Mouse (Mus musculus) left cerebral cortex, postnatal 14 days (tissue): ENCODE measurements at regions not wholly inside any gene's neighbourhood (a gene's known extent, or its start where the extent isn't known, plus 50 kb on each side); places are given as distances from the start of the nearest gene placed in this dataset.
"Not testable (repeated sequence)": the region's sequence is repeated elsewhere in the genome, so short reads cannot be mapped to it uniquely, and the experiment has no call there.

Experiments used
- DNase-seq, 2 experiments: peaks; one replicate each; pipeline ENCODE4 v3.0.0; 2021 to 2022; ENCODE audit warnings: low spot score in 2 of 2, mixed read lengths in 1 of 2
- intact Hi-C: fragments of 180-260 bp; cut with DNase I; formaldehyde crosslinking; loops from one replicate; pipeline ENCODE4 v1.15.1; 2025

DNA sequence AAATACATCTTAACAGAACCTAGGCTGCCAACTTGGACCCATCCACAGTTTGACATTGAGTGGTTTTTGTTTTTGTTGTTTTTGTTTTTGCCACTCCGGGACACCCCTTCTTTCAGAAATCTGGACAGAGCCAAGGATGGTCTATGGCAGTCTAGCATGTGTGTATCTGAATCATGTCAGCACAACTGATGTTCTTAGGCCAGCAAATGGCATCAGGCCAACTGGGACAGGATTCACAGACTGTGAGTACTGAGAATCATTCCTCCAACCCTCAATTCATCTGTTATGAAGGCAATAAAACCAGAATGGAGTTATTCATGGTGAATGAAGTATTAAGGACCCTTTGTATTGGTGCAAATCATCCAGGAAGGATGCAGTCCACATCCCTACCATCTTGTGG lies 1372.5 kb upstream of the Rag2 start:
- intact Hi-C loops = no loop called here
- DNase-seq = peak; percentile 1 to 3

DNA sequence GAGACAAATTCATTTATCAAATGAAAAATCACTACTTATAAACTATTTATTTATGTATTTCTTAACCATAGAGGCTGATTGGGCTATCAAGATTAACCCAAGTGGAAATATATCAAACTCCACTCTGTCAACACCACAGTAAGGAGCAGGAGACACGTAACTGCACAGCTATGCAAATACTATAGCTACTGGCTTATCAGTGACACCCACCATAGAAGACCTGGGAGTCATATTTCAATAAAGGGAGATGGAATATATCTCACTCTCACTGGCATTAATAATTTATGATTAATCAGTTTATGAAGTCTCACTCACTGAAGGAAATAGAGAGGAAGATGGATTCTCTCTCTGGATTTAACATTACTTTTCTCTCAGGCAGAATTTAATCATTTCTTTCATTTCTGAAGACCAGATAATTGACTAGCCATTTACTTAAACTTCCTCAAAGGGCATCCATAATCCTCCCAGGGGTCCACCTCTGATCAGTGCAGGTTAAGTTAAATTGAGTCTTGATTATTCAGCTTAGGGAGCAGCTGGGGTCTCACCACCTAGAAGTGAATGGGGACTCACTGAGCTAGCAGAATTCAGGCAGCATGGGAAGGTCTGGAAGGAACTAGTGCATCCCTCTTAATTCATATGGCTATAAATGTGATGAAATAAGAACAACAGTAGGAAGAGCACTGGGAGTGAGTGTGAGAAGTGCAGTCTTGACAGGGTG lies 1365.2 kb upstream of the Rag2 start:
- no peak for DNase-seq
- intact Hi-C loops = no loop called here

- no peak for DNase-seq
- intact Hi-C loops = no loop called here
Measured at GRCm38 (mm10) chr2:100306516-100306915, 1318.0 kb upstream of the Rag2 start.

GRCm38 (mm10) chr2:100312750-100313275 lies 1311.7 kb upstream of the Rag2 start:
- intact Hi-C loops = no loop called here
- DNase-seq = peak in 1 of 2 experiments; percentile 0

GRCm38 (mm10) chr2:100320461-100320860 lies 1304.1 kb upstream of the Rag2 start:
- DNase-seq = no peak

DNA sequence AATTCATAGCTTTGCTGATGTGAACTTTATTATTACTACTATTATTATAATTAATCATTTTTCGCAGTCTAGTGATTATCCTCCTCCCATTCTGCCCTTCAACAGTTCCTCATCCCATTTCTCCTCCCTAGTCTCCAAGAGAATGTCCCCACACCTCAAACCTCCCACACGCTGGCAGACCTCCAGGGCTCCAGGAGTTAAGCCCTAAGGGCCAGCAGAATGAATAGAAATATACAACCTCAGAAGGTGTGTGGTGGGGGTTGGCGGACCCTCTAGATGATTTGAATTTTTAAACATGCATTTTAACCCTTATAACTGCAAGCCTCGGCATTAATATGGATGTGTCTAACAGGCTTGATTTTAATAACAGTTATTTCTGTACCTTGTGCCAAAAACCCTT lies 1283.8 kb upstream of the Rag2 start:
- no peak for DNase-seq
- intact Hi-C loops = no loop called here

More at GRCm38 (mm10) chr2:100320461-100320860, 1304.1 kb upstream of the Rag2 start:
- intact Hi-C loops = no loop called here

- DNase-seq = no peak
- intact Hi-C loops = no loop called here
Measured at GRCm38 (mm10) chr2:100344921-100345425, 1279.5 kb upstream of the Rag2 start.

GRCm38 (mm10) chr2:100365616-100366015 lies 1258.9 kb upstream of the Rag2 start:
- intact Hi-C loops, DNase-seq: not testable (repeated sequence)

DNA sequence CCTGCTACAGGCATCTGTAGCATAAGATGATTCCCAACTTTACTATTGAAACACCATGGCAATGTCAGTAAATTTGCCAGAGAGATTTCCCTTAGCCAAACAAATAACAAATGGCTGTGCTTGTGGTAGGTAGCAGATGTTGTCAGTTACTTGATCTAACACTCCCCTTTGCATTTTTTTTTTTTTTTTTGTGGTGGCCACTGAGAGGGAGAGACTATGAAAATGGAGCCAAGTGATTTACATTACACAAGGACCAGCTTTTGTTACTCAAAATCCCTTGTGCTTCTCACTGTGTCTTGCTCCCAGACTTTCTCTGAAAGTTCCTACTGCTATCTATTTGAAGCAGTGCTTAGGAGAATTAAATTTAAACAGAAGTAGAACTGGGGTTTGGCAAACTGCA lies 1224.7 kb upstream of the Rag2 start:
- intact Hi-C loops = no loop called here
- no peak for DNase-seq

DNA sequence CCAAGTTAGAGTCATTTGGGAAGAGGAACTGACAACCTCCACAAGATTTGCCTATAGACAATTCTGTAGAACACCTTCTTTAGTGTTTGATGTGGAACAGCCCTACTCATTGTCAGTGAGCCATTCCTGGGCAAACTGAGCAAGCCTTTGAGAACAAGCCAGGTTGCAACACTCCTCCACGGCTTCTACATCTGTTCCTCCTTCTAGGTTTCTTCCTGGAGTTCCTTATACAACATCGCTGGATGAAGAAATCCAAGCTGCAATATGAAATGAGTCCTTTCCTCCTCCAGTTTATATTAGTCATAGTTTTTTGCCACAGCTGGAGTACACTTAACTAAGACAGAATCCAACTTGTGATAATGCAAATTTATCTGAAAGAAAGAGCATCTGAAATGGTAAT lies 1197.9 kb upstream of the Rag2 start:
- DNase-seq = peak in 1 of 2 experiments; percentile 8
- intact Hi-C loops = no loop called here

- no peak for DNase-seq
- intact Hi-C loops = no loop called here
Measured at GRCm38 (mm10) chr2:100434991-100435390, 1189.5 kb upstream of the Rag2 start.

DNA sequence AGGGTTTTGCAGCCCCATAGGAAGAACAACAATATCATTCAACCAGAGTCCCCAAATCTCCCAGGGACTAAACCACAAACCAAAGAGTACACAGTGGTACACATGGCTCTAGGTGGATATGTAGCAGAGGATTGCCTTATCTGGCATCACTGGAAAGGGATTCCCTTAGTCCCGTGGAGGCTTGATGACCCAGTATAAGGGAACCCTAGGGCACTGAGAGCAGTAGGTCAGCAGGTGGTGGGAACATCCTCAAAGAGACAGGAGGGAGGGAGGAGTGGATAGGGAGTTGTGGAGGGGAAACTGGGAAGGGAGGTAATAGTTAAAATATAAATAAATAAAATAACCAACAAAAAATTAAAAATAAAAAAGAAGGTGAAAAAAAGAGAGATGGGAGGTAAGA lies 1178.7 kb upstream of the Rag2 start:
- no peak for DNase-seq
- intact Hi-C loops = no loop called here

- intact Hi-C loops = no loop called here
- DNase-seq = no peak
Measured at GRCm38 (mm10) chr2:100446332-100446731, 1178.2 kb upstream of the Rag2 start.

DNA sequence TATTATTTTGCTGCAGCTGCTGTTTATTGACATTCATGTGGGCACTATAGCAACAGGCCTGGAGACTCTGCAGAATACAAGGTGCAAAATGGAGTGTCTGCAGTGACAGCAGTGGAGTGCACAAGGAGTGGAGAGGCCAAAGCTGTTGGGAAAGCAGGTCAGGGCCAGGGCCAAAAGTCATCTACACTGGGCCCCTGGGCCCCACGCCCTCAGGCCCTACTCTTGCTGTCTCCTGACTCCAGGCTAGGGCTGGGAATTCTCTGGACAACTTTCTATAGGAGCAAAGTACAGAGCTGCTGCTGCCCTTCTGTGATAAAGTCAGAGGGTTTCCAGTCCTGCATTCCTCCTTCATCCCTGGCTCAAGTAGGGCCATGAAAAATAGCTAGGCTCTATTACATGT lies 1164.9 kb upstream of the Rag2 start:
- DNase-seq, intact Hi-C loops: not testable (repeated sequence)

DNA sequence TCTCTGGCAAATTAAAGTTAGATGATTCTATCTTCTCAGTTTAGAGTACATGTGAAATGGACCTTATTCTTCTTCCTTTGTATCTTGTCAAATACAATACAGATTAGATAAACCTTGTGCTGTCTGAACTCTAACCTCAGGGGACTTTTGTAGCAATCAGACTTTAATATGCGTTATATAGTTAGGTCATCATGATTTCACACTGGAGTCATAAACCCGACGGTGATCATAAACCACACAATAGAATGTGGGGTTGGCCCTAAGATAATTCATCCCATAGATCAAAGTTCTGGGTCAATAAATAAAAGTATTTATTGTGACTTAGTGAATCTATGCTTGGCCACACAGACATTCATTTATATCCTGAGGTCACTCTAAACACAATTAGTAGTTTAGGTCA lies 1138.3 kb upstream of the Rag2 start:
- DNase-seq, intact Hi-C loops: not testable (repeated sequence)

DNA sequence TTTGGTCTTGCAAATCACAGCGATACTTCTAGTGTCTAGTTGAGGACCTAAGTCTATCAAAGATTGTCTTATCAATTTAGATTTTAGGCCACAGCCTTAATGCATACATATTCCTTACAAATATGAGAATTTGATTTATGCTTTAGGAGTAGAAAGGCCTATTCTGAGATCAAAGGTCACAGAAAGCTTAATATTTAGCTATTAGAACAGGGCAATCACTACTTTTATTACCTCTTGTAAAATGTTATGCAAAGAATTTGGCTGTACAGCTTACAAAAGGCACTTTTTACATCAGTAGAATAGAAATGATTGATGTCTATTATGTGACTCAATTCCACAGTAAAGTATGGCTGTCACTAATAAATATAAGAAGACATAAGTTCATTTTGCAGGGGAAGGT lies 1119.4 kb upstream of the Rag2 start:
- intact Hi-C loops, DNase-seq: not testable (repeated sequence)
